20 mouse cellular contexts compared by ENCODE assay signal in the genomic region with DNA sequence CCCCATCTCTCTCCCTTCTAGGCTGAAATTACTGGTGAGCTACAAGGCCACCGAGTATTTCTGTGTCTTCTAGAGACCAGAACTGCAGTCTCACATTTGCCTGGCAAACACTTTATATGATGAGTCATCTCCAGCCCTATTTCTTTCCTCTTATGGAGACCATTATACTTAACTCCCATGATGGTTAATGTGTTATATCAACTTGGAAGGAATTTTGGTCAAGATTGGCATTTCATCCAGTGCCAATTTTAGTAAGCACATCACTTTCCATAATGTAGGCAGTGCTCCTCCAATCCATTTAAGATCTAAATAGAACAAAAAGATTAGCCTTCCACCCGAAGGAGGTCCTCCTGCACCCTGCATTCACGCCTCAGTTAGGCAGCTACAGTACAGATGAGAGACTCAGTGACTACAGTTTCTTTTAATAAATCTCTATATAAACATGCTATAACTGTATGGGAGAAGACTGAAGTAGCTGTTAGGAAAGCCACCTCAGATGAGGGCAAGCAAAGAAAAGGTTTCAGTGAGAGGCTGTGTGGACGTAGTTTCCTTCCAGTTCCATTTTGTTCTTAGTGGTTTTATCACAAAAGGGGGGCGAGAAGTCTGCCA.
"Had no signal": no experiment of that assay in that cellular context is flagged by ENCODE, and none has a peak within 500 bp of the region (broad histone marks: within the 10 kb centered on the region; RNA-seq: fewer than 3 reads in every experiment).

No protein-coding gene starts in this region.

- H3K9me3 ChIP-seq: liver, embryonic 13.5 days; midbrain, embryonic 12.5 days; neural tube, embryonic 13.5 days had no signal

- H3K27me3 ChIP-seq: liver, embryonic 13.5 days; midbrain, embryonic 12.5 days; neural tube, embryonic 13.5 days had no signal

- H3K4me3 ChIP-seq: layer of hippocampus, adult 2 months; left cerebral cortex, adult 2 months; liver, embryonic 13.5 days; midbrain, embryonic 12.5 days; myocyte; neural tube, embryonic 13.5 days had no signal

- H3K36me3 ChIP-seq: liver, embryonic 13.5 days; midbrain, embryonic 12.5 days; neural tube, embryonic 13.5 days had no signal

- H3K4me1 ChIP-seq: liver, embryonic 13.5 days; midbrain, embryonic 12.5 days; neural tube, embryonic 13.5 days had no signal

- H3K4me2 ChIP-seq: liver, embryonic 13.5 days; midbrain, embryonic 12.5 days; neural tube, embryonic 13.5 days had no signal

- H3K9ac ChIP-seq: liver, embryonic 13.5 days; midbrain, embryonic 12.5 days; neural tube, embryonic 13.5 days had no signal

- DNase-seq: kidney, adult 2 months; kidney, postnatal 25 days; layer of hippocampus, adult 9-11 months; layer of hippocampus, postnatal 36 days; liver, embryonic 13.5 days; lung, adult 2 months; lung, postnatal 14 days; lung, postnatal 4 days; retina, postnatal 1 day; right cerebral cortex, postnatal 14 days; right cerebral cortex, postnatal 4 days; thymus, postnatal 36 days had no signal

- H3K27ac ChIP-seq: kidney, postnatal 0 days; layer of hippocampus, adult 2 months; left cerebral cortex, adult 2 months; liver, embryonic 13.5 days; midbrain, embryonic 12.5 days; neural tube, embryonic 13.5 days; stomach, postnatal 0 days had no signal

- ATAC-seq: midbrain, embryonic 16.5 days had no signal
